Mouse (Mus musculus) heart, adult 2 months (tissue): Measurements from ENCODE around the gene Tamm41.

ENCODE experiments used
- CTCF ChIP-seq: fragments of 200-600 bp; IDR thresholded peaks from 2 replicates; pipeline ENCODE4 v1.8.1; 2022; ENCODE audit warnings: antibody characterized with exemption, mild to moderate bottlenecking, moderate library complexity
- EP300 ChIP-seq: fragments of 200-500 bp; IDR thresholded peaks from 2 replicates; pipeline ENCODE4 v1.6.1; 2011; ENCODE audit warnings: low read depth, low read length, control low read depth; ENCODE audit not compliant: insufficient read depth
- POLR2A ChIP-seq: fragments of 200-500 bp; IDR thresholded peaks from 2 replicates; pipeline ENCODE4 v1.6.1; 2011; ENCODE audit warnings: mild to moderate bottlenecking, low read depth, low read length, control low read depth; ENCODE audit not compliant: insufficient read depth

GRCm38 (mm10) chr6:114969213-114970120, 68.2 kb downstream of the Tamm41 start, which contains the start of gene Vgll4:
- no peak for TF ChIP-seq POLR2A
- peak; percentile 13 for TF ChIP-seq CTCF
- TF ChIP-seq EP300 = no peak
